Mouse (Mus musculus) heart, adult 18-20 months (tissue): Measurements from ENCODE around the gene Adarb2. TPM values are rescaled to one million over a fixed set of nuclear protein-coding genes. Genes with fewer than 3 reads are reported as not detected.

Experiments used
- DNase-seq, 2 experiments: peaks; one replicate each; pipeline ENCODE4 v3.0.0; 2021 to 2022; ENCODE audit warnings: mixed read lengths in 1 of 2
- long read RNA-seq, 2 experiments: library from polyadenylated mRNA; stranded (forward); transcript quantifications; one replicate each; pipeline ENCODE4 v2.0.0; 2021
- total RNA-seq, 2 experiments: library from RNA; stranded (reverse); gene quantifications; 2 replicates each; pipeline ENCODE4 v1.2.3; 2021

The Adarb2 gene
- total RNA-seq: not detected
- long read RNA-seq, experiment 1: 0 reads
- long read RNA-seq, experiment 2: 0 reads

DNA sequence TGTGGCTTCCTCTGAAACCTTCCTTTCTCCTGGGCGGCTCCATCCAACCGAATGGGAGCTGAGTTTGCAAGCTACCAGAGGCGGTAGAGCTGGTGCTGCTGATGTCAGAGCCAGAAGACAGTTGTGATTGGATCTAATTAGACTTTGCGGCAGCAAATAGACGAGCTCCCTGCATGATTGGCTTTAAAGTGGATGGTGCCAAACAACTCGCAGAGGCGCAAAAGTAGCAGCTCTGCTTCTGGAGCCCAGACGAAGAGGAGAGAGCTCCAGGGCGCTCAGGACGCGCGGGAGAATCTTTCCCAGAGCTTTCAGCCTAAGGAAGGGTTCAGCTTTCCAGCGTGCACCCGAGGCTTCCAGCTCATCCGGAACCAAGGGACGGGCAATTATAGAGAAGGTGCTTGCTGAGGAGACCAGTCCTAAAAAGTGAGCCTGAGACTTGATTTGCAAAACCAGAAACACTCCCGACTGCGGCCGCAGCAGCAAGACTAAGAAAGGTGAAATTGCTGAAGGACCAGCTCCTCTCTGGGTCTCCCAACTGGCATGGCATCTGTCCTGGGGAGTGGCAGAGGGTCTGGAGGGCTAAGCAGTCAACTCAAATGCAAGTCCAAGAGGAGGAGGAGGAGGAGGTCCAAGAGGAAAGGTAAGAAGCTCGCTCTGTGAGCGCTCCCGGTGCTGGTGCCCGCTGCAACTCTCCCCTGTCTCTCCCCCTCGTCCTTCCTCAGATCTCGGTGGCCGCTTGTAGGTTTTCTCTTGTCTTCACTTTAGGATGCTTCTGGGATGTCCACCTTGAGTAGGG lies at the start of gene Adarb2:
Gene Adarb2, plus strand, starts transcription at position 186 of the 796 bp plus-strand sequence.
- DNase-seq: no peak

DNA sequence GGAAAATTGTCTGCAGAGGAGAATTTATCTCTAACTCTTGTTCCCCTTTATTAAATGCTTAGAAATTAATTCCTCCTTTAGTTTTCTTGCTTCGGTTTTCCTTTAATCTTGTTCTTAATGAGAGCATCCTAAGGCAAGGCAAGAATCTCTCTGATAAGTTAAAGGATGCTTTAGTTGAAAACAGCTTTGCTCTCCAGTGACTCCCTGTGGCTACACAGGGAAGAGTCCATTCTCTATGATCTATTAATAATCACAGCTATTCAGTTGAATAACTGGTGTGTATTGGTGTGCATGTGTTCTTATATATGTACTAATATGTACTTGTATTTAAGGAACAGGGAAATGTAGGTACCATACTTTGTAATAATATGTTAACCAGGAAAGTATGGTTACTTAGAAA lies 28.9 kb upstream of the Adarb2 start:
- no peak for DNase-seq

DNA sequence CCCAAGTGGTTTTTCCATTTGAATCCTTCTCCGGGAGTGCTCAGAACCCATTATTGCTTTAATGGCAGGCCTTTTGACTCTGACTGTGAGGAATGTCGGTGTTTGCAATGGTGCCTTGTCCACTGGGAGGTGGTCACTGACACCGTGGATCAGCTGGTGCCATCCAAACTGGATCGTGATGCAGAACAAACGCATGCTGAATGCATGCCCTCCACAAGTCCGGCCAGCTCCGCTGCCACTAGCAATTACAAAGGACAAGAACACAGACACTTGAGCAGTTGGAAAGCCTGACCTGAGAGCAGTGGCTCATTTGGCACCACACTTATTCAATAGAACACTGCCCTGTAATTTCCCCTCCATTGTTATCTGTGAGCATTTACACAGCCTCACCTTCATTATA lies 10.7 kb upstream of the Adarb2 start:
- no peak for DNase-seq

DNA sequence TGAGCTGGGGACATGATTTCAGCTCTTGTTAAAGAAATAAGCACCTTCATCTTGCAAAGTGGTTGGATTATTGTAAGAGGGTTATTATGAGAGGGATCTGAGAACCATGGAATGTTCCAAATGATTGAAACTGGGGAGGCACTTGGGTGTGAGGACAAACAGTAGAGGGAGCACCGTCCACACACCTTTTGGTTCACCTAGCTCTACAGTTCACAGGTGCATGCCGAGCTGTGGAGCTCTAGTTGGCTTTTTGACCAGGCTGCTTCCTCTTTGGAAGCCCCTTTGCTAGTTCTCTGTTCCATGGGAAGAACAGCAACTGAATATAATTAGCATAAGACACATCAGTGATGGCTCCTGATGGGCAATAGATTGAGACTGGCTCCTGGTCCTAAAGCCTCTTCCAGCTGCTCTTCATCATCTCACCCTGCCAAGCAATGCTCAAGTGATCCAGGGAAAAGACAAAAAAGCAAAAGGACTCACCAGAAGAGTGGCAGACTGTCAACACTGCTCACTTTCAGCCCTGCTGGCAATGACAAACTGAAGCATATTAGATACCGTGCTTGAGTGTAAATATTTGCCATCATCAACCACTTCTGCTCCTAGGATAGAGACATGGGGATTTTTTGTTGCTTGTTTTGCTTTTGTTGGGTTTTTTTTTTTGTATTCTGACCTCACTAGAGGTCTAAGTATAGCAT lies 3.3 kb upstream of the Adarb2 start:
- no peak for DNase-seq

DNA sequence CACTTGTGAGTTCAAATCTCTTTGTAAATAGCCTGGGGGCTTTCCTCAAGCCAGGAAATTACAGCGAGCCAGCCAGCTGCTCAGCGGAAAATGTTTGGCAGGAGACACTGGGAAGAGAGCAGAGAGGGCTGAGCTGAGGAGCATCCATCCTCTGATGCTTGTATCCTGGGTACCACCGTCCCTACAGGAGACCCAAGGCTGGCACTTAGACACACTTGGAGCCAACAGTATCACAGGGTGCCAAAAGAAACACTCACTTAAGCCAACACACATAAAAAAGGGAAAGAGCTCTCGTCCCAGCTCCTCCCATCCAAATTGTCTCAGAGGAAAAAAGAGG lies 779 bp downstream of the Adarb2 start:
- DNase-seq: no peak

DNA sequence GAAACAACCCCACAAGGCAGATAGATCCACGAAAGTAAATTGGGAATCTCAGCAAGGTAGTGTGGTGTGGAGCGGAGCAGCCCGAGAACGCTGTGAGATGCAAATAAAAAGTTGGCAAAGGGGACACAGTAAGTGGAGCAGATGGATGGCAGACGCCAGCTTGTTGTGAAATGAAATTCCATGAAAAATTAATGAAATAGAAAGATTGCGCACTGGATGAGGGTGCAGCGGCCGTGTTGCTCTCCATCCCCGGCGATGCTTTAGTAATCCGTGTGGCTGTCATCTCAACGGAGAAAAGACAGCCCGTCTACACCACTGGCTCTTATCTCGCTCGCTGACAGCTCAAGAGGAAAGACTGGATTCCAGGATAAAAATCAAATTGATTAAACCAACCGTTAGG lies 4.7 kb downstream of the Adarb2 start:
- DNase-seq: no peak

DNA sequence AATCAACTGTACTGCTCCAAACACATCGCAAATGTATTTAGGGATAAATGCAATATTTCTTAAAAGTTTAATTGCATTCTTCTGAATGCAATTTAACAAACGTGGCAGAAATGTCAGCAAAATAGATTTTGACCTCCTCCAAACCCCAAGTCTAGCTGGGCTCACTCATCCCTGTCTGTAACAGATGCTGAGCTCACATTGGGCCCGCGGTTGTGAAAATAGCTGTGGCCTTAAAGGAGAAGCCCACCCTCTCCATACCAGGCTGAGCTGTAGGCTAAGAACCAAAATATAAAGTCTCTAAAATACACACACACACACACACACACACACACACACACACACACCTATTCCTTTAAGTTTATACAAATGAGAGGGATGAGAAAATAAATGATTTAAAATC lies 8.1 kb downstream of the Adarb2 start:
- no peak for DNase-seq

DNA sequence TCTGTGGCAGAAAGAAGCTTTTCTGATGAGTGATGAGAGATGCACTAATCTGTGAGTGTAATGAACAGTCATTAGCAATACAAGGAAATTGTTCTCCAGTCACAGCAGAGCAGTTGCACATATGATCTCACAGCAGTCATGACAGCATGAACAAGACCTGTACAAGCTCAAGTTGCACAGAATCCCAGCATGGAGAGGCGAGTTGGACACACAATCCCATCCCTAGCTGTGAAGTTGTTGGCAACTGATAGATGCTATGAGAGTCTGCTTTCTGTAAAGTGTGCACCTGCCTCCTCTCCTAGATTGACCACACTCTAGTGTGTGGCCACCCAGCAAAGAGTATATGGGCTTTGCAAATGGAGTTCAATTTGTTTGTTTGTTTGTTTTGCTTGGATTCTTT lies 36.2 kb downstream of the Adarb2 start:
- no peak for DNase-seq

DNA sequence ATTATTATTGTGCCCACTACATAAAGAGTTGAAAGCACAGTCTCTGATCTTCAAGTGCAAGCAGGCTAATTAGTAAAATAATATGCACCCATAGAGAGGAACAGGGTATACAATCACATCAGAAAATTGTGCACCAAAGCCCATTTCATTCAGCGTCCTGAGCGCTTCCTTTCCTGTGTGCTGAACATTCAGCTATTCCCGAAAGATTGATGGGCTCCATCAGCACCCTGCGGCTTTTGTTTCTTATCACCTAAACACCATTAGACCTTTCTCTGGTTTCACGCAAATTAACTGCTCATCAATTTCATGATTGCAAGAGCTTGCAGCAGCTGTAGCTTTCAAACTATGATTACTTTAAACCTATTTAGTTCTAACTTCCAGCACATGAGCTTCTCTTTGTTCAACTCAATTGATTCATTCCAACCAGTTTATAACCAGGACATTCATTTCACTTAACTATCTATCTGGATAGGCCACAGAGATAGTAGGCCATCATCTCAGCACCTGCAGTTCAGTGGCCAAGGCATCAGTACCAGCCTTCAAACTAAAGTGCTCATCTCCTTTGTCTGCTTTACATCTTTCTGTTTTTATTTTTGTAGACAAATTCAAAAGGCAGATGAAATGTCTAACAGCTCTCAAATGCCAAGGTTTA lies 45.5 kb downstream of the Adarb2 start:
- no peak for DNase-seq

DNA sequence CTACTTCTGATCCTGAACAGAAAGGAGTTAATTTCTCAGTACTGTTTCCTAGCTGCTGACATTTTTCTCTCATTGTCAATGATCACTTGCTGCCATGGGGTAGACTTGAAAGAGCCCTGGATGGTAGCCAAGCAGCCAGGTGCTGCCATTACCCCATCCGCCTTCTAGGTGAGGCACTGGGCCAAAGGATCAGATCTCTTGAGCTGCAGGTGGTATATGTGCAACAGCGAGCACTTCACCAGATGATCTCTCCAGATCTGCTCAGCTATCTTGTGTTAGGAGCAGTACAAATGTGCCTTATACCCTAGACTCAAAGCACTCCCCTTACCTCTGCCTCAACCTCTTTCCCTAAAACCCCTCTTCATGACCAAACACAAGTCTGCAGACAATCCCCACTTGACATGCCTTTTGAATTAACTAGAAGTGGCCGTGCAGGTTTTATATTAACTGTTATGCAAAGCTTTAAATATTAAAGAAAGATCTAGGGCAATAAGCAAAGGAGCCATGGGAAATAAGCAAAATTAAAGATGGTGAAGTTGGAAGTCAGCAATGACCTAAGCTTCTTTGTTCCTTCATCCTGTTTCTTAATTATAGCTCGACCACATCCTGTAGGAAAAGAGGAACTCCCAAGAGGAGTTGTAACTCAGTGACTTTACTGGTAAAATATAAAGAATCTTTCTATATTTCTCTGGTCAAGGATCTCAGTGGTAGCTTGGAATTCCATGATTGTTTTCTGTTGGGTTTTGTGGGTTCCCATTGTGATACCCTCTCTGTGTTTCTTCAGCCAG lies 69.7 kb downstream of the Adarb2 start:
- DNase-seq: no peak

DNA sequence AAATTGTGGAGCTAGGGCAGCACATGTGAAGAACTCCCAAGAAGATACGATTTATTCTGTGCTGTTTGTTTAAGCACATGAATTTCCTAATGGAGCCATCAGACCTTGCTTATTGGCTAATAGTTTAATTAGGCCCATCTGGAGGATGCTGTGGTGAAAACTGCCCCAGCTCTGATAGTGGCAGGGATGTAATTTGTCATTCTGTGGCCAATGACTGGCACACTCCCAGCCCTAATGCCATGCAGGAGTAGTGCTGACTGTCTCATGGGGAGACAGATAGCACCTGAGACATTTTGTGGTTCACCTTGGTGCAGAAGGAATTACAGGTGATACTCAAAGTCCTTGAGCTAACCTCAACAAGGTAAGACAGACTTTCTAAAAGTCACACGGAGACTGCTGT lies 80.5 kb downstream of the Adarb2 start:
- no peak for DNase-seq

DNA sequence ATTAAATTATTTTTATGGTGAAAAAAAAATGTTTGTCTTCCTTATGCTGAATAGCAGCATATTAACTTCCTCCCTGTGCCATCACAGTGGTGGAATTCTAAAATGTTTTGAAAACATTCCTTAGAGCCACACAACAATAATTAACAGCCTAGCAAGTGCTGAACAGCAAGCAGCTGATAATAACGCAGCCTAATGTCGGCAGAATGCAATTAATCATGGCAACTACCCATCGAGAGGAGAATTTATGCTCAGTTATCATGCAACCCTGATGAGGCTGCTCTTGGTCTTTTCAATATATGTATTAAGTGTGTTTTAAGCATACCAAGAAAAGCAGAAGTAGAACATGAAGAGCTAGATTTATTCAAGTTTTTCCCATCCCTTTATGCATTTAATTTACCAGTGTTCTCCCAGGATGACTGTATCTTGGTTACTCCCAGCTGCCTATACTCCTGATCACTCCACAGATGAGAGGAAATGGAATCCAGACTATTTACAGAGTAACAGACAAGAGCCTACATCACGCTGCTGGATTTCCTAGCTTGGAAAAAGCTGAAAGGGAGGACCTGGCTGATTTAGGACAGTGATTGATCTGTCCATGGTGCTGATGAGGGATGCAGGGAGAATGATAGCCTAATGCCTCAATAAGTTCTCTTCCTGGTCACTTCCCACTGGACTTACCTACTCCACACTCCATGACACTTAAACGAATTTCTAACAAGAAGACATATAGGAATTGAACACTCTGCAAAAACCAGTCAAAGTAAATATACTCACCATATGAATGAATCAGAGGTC lies 113.9 kb downstream of the Adarb2 start:
- DNase-seq: no peak

DNA sequence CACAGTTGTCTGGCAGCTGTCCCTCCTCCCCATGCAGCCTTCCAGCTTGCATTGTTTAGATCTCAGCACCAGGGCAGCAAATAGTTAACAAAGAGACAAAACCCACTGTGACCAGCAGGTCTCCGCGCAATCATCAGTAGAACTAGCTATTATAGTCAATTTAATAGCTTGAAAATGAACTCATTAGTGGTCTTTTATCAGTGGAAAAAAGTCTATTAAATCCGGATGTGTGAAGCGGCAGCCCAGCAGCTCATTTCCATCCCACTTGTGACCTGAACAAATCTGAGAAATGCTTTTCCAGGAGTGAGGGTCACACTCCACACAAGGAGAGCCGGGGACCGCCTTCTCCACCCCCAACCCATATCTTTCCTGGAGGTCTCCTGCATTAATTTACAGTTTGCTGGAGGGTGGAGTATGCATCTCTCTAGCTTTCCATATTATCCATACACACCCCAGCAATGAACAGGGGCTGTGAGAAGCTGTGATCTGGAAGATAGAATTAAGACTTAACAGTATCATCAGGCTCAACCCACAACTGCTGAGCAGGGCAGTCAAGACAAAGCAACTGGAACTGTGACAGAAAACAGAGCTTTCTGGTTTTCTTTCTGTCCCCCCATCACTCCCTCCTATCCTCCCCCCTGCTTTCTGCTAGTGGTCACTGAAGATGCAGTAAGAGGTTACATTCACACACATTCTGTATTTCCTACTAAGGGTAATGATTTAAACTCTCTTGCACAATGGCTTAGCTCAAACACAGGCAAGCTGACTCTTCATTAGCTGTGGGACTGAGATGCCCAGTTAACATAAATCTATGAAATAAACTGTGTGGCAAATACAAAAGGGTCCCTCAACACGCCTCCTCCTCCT lies 131.2 kb downstream of the Adarb2 start:
- DNase-seq: no peak

DNA sequence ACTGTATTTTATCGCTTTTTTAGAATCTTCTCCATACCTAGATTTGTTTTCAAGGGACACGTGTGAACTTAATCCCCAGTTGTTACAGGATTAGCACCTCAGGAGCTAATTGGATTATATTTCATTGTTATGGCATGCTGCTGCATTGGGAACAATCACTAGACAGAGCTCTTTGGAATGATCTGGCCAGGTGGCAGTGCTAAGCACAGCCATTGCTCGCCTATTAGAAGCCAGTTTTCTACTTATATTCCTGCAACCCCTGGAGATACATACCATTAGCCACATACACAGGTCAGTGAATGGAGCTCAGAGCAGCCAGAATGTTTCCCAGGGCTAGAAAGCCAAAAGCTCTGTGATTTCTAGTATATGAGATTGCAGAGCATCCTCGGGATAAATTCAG lies 131.9 kb downstream of the Adarb2 start:
- no peak for DNase-seq

DNA sequence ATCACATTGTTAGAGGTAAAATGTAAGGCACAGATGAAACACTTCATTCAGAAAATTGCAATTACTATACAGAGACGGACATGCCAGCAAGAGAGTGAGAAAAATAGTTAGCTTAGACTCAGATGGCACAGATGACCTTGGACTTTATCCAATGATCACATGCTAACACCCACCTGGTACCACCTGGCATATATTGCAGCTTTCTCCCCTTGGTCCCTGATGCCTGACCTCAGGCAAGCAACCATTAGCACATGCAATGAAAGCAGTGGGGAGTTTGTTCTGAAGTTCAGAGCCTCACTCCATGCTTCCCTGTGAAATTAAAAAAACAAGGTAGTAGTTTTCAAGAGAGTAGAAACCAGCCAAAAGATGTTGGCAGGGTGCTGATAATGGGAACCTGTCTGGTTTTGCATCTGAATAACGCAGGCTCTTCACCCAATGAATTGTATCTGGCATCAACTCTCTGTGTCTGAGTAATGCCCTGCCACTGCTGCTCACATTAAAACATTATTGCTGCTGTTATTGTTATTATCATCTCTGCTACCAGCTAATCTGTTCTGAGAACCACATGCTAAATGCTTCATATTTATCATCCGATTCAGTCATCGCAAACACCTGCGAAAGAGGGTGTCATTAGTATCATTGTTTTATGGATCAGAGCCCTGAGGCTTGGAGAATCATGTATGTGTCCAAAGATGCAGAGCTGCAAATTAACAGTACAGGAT lies 138.6 kb downstream of the Adarb2 start:
- no peak for DNase-seq

DNA sequence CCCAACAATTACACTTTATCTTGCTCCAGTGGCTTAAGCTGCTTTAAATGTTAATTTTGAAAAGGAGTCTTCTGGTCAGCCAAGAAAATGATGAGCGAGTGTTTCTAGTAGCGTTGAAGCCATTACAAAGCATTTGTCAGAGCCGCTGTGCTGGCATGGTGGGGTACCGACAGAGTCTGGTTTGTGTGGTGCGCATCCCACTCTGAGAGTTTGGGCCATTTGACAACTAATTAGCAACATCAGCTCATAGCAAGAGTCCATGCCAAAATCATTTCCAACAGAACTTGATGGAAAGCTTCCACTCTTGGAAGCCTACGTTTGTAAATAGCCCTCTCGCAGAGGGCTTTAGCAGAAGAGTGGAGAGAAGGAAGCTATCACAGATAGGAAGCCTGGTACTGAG lies 144.5 kb downstream of the Adarb2 start:
- no peak for DNase-seq

DNA sequence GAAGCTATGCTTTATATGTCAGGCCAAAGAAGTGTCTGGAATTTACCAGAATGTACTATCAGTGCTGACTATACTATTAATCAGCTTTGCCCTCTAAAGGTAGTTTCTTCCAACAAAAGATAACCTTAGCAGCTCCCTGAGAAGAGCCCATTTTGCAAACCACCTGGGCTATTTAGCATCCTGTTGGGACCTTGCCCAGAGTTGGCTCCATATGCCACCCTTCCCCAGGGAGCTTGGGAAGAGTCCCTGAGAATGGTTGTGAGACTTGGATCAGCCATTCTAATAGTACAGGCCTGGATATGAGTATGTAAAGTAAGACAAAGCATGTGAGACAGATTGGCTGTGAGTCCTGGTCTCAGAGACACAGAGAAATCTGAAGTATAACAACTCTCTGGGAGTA lies 149.7 kb downstream of the Adarb2 start:
- no peak for DNase-seq

DNA sequence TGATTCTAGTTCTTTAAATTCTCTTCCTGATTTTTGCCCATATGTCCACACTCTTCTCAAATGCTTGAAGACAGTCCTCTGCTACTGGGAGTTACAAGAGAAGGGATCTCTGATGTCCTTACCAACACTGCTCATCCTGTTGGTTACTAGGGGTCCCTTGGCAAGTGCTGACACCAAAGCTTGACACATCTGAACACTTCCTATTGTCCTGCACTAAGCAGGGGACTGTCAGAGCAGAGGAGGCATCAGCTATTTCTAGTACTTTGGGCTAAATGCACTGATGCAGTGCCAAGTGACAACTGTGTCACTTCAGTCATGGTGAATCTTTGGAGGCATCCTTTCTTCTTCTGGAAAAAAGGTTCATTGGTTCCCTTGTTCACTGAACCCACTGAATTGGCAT lies 150.3 kb downstream of the Adarb2 start:
- no peak for DNase-seq

DNA sequence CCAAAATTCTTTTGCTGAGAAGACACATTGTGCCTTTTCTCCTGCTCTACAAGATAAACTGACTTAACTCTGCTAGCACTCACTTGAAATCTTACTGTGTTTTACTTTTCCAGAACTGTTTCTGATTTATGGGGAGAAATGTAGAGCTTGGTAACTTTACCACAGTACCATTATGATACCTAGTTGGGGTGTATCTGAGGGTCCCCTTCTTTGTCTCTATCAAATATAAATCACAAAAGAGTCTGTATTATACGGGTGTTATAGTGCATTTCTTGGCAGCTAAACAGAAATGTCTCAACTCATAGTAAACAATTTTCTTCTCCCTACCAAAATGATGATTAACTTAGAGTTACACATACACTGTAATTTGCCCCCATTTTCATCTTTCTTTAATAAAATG lies 162.9 kb downstream of the Adarb2 start:
- DNase-seq: no peak

DNA sequence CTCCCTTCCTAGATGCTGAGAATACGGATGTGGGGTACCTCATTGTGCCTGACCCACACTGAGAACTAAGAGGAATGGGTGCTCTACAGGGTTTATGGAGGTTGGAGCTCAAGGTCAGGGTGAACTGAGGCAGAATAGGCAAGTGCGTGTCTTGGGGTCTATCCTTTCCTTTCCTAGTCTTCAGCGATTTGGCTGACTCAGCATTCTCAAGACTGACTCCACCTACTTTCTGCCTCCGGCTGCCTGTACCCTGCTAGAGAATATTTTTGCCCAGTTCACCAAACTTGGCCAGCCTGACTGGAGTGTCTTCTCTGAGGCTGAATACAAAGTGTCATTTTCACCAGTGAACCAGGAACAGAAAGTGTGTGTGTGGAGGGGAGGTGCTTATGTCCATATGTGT lies 163.4 kb downstream of the Adarb2 start:
- no peak for DNase-seq
